Mouse (Mus musculus): Measurements from ENCODE around the gene Pdhb.
"Not testable (repeated sequence)": the region's sequence is repeated elsewhere in the genome, so short reads cannot be mapped to it uniquely, and the experiment has no call there.

Pdhb gene

DNA sequence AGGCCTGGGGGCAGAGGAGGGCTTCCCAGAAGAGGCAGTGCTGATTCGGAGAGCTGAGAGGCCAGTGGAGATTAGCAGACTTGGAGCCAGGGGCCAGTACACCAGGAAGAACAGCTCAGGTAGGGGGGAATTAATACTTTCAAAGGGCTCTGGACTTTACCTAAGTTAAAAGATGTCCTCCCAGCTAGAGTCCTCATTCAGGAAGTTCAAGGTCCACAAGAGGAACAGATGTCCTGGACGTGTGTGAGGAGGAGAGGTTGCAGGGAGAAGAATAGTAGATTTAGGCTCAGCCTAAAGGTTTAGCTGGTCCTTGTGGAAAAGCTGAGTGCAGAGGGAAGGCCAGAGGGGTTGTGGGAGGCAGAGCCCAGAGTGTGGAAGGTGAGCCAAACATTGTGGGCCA lies 38.6 kb downstream of the Pdhb start:
- no peak for DNase-seq (ENCODE audit: low spot score)

DNA sequence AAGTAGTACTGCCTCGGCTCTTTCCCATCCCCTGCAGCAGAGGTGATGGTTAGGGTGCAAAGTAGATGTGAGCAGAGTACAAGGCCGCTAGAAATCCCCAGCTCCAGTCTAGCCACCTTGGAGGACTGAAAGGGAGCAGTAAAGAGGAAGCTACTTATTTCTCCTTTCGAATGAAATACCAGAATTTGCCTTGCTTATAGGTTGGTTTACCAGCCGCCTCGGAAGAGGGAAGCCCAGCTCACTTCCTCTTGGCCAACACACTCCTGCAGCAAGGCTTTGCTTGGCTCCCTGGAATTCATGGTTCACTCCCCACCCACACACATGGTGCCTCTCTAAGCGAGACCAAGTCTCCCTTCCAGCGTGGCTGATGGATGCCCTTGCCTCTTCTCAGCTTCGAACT lies 40.0 kb downstream of the Pdhb start:
- no peak for DNase-seq (ENCODE audit: low spot score)

DNA sequence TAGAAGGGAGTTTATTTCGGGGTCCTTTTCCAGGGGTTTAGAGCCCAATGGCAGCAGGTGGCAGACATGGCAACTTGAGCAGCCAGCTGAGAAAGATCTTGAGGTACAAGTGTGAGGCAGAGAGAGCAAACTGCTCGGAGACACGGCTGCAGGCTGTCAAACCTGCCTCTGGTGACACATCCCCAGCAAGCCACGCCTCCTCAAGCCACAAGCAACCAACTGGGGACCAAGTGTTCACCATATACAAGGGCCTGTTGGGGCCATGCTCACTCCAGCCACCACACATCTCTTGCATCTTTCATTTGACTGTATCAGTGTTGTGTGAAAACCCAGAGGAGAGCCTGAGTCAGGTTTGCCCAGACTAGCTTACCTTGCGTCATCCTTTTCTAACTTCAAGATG lies 44.9 kb downstream of the Pdhb start:
- DNase-seq (ENCODE audit: low spot score): no peak

DNA sequence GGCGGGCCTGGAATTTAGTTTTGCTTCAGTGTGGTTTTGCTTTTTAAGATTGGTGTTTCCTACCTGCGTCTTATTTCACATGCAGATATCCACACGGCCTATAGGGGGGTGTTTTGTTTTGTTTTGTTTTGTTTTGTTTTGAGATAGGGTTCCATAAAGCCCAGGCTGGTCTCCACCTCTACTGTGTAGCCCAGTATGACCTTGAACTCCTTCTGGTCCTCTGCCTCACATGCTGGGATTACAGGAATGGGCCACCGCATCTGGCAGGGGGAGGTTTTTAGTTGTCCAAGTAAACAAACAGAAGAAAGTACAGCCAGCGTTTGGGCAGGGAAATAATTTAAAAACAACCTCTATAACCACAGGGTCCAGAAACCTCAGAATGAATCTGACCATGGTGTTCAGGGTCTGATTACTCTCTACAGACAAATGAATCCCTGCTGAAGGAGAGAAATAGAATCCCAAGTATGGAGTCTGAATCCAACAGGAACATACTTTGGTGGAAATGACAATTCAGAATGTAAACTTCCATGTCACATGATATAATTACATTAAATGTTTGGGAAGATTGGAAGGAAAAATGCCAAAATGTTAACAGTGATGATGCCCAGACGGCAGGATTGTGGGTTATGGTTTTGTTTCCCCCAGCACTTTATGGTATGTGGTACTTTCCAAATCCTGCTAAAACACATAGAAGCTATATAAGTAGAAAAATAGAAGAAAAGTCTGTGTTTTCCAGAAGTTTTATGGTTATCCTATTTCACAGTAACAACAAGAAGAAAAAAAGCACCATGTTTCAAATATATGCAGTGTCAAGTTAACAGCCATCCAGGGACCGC lies 48.6 kb downstream of the Pdhb start:
- no peak for DNase-seq (ENCODE audit: low spot score)

DNA sequence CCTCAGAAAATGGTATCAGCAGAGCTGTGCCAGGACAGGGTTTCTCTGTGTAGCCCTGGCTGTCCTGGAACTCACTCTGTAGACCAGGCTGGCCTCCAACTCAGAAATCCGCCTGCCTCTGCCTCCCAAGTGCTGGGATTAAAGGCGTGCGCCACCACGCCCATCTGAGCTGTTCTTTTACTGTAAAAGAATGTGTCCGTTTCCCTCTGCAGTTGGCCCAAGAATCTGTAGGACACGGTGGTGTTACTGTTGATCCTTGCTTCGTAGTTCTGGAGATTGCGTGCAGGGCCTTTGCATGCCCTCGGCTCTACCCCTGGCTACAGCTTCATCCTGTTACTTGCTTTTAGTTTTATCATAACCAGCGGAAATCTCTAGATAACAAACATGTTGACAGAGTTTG lies 49.2 kb downstream of the Pdhb start:
- not testable (repeated sequence) for DNase-seq (ENCODE audit: low spot score)

DNA sequence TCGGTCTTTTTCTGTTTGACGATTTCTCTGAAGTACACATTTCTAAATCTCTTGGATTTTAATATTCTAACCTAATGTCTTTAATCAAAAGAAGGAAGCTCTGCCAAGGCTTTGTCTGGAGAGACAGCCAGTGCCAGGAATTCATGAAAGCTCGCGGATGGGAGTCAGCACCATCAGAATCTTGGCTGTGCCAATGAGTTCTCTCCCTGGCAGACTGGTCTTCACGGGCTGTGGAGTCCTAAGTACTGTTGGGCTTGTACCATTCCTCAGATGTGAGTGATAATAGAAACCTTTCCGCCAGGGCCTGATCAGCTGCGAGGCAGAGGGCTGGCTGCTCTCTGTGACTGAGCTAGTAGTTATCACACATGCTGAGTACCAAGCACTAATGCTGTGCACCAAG lies 49.7 kb downstream of the Pdhb start:
- no peak for DNase-seq (ENCODE audit: low spot score)

DNA sequence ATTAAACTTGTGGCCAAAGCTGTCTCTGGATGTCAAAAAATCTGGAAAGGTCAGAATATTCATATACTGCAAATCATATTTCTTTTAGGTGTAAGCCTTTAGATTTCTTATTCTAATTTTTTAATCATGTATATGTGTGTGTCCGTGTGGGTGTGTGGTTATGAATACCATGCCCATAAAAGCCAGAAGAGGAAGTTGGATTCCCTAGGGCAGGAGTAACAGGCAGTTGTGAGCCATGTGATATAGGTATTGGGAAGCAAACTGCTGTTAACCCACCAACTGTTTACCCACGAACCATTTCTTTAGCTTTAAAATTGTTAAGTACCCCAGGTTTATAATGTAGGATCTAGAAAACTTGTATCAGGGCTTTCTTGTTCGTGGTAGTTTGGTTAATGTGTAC lies 52.9 kb downstream of the Pdhb start:
- no peak for DNase-seq (ENCODE audit: low spot score)

DNA sequence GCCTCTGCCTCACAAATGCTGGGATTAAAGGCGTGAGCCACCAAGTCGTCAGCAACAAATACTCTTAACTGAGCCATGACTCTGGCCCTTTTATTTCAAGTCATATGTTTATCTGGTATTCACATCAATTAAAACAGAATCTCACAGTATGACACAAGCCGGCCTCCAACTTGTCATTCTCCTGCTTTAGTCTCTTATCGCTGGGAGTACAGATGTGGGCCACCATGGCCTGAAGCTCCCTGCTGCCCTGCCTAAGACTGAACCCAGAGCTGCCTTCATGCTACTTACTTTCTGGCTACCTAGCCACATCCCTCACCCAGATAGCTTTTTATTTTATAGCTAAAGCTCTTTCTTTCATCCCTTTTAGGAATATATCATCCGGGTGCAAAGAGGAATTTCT lies 53.4 kb downstream of the Pdhb start:
- DNase-seq (ENCODE audit: low spot score): no peak

DNA sequence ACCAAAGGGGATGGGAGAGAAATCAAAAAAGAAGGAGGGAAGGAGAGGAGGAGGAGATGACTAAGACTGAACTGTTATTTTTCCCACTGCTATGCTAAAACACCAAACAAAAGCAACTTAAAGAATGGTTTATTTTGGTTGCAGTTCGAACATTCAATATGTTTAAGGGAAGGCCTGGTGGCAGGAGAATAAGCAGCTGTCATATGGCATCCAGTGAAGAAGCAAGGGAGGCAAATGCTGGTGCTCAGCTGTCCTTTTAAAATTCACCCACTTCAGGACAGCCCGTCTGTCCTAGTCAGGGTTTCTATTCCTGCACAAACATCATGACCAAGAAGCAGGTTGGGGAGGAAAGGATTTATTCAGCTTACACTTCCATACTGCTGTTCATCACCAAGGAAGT lies 55.5 kb downstream of the Pdhb start:
- no peak for DNase-seq (ENCODE audit: low spot score)
